Mouse (Mus musculus) heart, embryonic 12.5 days (tissue): ENCODE data around the gene Stub1. TPM values are rescaled to one million over a fixed set of nuclear protein-coding genes. Genes with fewer than 3 reads are reported as not detected.

Experiments used
- ATAC-seq: fragments of 200-750 bp; cut with Nextera tagmentation; 2 replicates; pipeline ENCODE4 v1.8.0; 2017; ENCODE audit warnings: moderate TSS enrichment, moderate library complexity; ENCODE audit not compliant: insufficient number of reproducible peaks, low FRiP score
- H3K27ac ChIP-seq: fragments of 300-500 bp; sonication (generic); 2 replicates; pipeline ENCODE4 v1.5.1; 2016; ENCODE audit warnings: mild to moderate bottlenecking, moderate library complexity; ENCODE audit not compliant: poor library complexity, severe bottlenecking
- H3K27me3 ChIP-seq: fragments of 300-500 bp; sonication (generic); replicated peaks from 2 replicates; pipeline ENCODE4 v1.6.1; 2016; ENCODE audit warnings: mild to moderate bottlenecking, moderate library complexity
- H3K36me3 ChIP-seq: fragments of 300-500 bp; sonication (generic); 2 replicates; pipeline ENCODE4 v1.6.1; 2016; ENCODE audit warnings: mild to moderate bottlenecking, moderate library complexity
- H3K4me1 ChIP-seq: fragments of 300-500 bp; sonication (generic); replicated peaks from 2 replicates; pipeline ENCODE4 v1.6.1; 2016; ENCODE audit warnings: mild to moderate bottlenecking
- H3K4me2 ChIP-seq: fragments of 300-500 bp; sonication (generic); 2 replicates; pipeline ENCODE4 v1.6.1; 2016; ENCODE audit warnings: mild to moderate bottlenecking, moderate library complexity
- H3K4me3 ChIP-seq: fragments of 300-500 bp; sonication (generic); 2 replicates; pipeline ENCODE4 v1.5.1; 2016; ENCODE audit warnings: mild to moderate bottlenecking
- H3K9ac ChIP-seq: fragments of 300-500 bp; sonication (generic); 2 replicates; pipeline ENCODE4 v1.6.1; 2016; ENCODE audit warnings: mild to moderate bottlenecking, moderate library complexity
- H3K9me3 ChIP-seq: fragments of 300-500 bp; sonication (generic); replicated peaks from 2 replicates; pipeline ENCODE4 v1.6.1; 2016; ENCODE audit warnings: mild to moderate bottlenecking, moderate library complexity
- WGBS: fragments of 180-500 bp; shearing (Covaris S2); methylation state at CpG from one replicate; pipeline ENCODE4 v1.1.7; 2016; 5-methylcytosine and 5-hydroxymethylcytosine counted together
- polyA plus RNA-seq: library from polyadenylated mRNA; unstranded; fragments of >200 nt; fragmentation: Nextera tagmentation; extraction: Ambion mirVana; gene quantifications from 2 replicates; pipeline ENCODE4 v1.2.1, GENCODE M21; 2016

The Stub1 gene
- 271 and 272 TPM in 2 replicates for polyA plus RNA-seq

GRCm38 (mm10) chr17:25833291-25833663 is at the start of gene Stub1:
Stub1 (minus strand) TSS chr17:25833404.
- Histone ChIP-seq H3K4me2 (peak within 1 kb of the TSS; percentile 94), H3K27ac (peak within 1 kb of the TSS; percentile 98), H3K4me3 (peak within 1 kb of the TSS; percentile 71), H3K9me3 (no peaks in the 10 kb centered on the region), H3K36me3 (peaks cover 43% of the 10 kb centered on the region), H3K27me3 (no peaks in the 10 kb centered on the region), H3K9ac (peak within 1 kb of the TSS; percentile 92), H3K4me1 (peaks cover 78% of the 10 kb centered on the region)
- peak; percentile 83 for ATAC-seq
- under 1% methylated on average over 24 of the region's 24 CpGs for WGBS

- Histone ChIP-seq H3K27me3 (no peaks in the 10 kb centered on the region), H3K4me2 (no peak overlapping the region), H3K4me1 (peaks cover 28% of the 10 kb centered on the region), H3K36me3 (peaks cover 58% of the 10 kb centered on the region), H3K27ac (peak overlapping the region; percentile 10; the same call in 1 of the 2 replicates), H3K9me3 (no peaks in the 10 kb centered on the region), H3K4me3 (no peak overlapping the region), H3K9ac (no peak overlapping the region)
- WGBS: 33% methylated on average over 5 of the region's 5 CpGs
- ATAC-seq: no peak
Observed at GRCm38 (mm10) chr17:25882306-25882705, 49.1 kb upstream of the Stub1 start.

- no peak overlapping the region for H3K9ac ChIP-seq
- H3K4me3 ChIP-seq: no peak overlapping the region
- H3K27ac ChIP-seq: peak overlapping the region; percentile 22; the same call in 1 of the 2 replicates
- H3K4me1 ChIP-seq: peaks cover 33% of the 10 kb centered on the region
- H3K27me3 ChIP-seq: no peaks in the 10 kb centered on the region
- 53% methylated on average over 4 of the region's 4 CpGs for whole genome bisulfite sequencing
- no peak overlapping the region for H3K4me2 ChIP-seq
- H3K9me3 ChIP-seq: no peaks in the 10 kb centered on the region
- no peak for ATAC-seq
- H3K36me3 ChIP-seq: peaks cover 53% of the 10 kb centered on the region
Observed at GRCm38 (mm10) chr17:25881691-25882090, 48.5 kb upstream of the Stub1 start.

- no peak for ATAC-seq
- Histone ChIP-seq H3K4me3 (no peak overlapping the region), H3K9ac (no peak overlapping the region), H3K27ac (peak overlapping the region; percentile 22; the same call in 1 of the 2 replicates), H3K4me2 (no peak overlapping the region), H3K36me3 (peaks cover 53% of the 10 kb centered on the region), H3K4me1 (peaks cover 39% of the 10 kb centered on the region), H3K9me3 (no peaks in the 10 kb centered on the region), H3K27me3 (no peaks in the 10 kb centered on the region)
- WGBS: 22% methylated on average over 5 of the region's 5 CpGs
Observed at GRCm38 (mm10) chr17:25880913-25881641, 47.9 kb upstream of the Stub1 start.

GRCm38 (mm10) chr17:25880196-25880910 is 47.1 kb upstream of the Stub1 start, which contains the start of gene Wfikkn1:
Wfikkn1 (minus strand) TSS chr17:25880858.
- peaks cover 53% of the 10 kb centered on the region for H3K36me3 ChIP-seq

GRCm38 (mm10) chr17:25879750-25880149 is 46.5 kb upstream of the Stub1 start:
- 86% methylated on average over 8 of the region's 8 CpGs for WGBS
- ATAC-seq: no peak
- no peak overlapping the region for H3K4me3 ChIP-seq
- H3K9ac ChIP-seq: no peak overlapping the region; the same call in 1 of the 2 replicates
- peaks cover 43% of the 10 kb centered on the region for H3K4me1 ChIP-seq
- no peak overlapping the region for H3K27ac ChIP-seq
- H3K27me3 ChIP-seq: no peaks in the 10 kb centered on the region
- no peak overlapping the region for H3K4me2 ChIP-seq
- peaks cover 49% of the 10 kb centered on the region for H3K36me3 ChIP-seq
- H3K9me3 ChIP-seq: no peaks in the 10 kb centered on the region

More at GRCm38 (mm10) chr17:25880196-25880910, 47.1 kb upstream of the Stub1 start, which contains the start of gene Wfikkn1:
- WGBS: 52% methylated on average over 5 of the region's 5 CpGs
- Histone ChIP-seq H3K4me2 (no peak within 1 kb of the TSS), H3K27me3 (no peaks in the 10 kb centered on the region), H3K4me1 (peaks cover 43% of the 10 kb centered on the region), H3K27ac (peak within 1 kb of the TSS; percentile 22; the same call in 1 of the 2 replicates), H3K4me3 (no peak within 1 kb of the TSS), H3K9me3 (no peaks in the 10 kb centered on the region), H3K9ac (no peak within 1 kb of the TSS; the same call in 1 of the 2 replicates)
- no peak for ATAC-seq

- Histone ChIP-seq H3K36me3 (peaks cover 45% of the 10 kb centered on the region), H3K4me3 (no peak overlapping the region), H3K9me3 (no peaks in the 10 kb centered on the region), H3K9ac (no peak overlapping the region), H3K27me3 (no peaks in the 10 kb centered on the region), H3K4me1 (peaks cover 45% of the 10 kb centered on the region), H3K27ac (no peak overlapping the region), H3K4me2 (no peak overlapping the region)
- no peak for ATAC-seq
- 66% methylated on average over 4 of the region's 4 CpGs for WGBS
Observed at GRCm38 (mm10) chr17:25879261-25879660, 46.1 kb upstream of the Stub1 start.

- no peak for ATAC-seq
- WGBS: 93% methylated on average over 19 of the region's 19 CpGs
Observed at GRCm38 (mm10) chr17:25878611-25879180, 45.5 kb upstream of the Stub1 start.

GRCm38 (mm10) chr17:25877741-25878610 is 44.8 kb upstream of the Stub1 start:
- no peak overlapping the region for H3K4me2 ChIP-seq
- WGBS: 90% methylated on average over 32 of the region's 32 CpGs
- no peaks in the 10 kb centered on the region for H3K9me3 ChIP-seq

More at GRCm38 (mm10) chr17:25878611-25879180, 45.5 kb upstream of the Stub1 start:
- no peaks in the 10 kb centered on the region for H3K9me3 ChIP-seq
- H3K27ac ChIP-seq: no peak overlapping the region
- no peak overlapping the region for H3K9ac ChIP-seq
- peaks cover 39% of the 10 kb centered on the region for H3K36me3 ChIP-seq
- peaks cover 51% of the 10 kb centered on the region for H3K4me1 ChIP-seq
- no peak overlapping the region for H3K4me2 ChIP-seq
- no peaks in the 10 kb centered on the region for H3K27me3 ChIP-seq
- no peak overlapping the region for H3K4me3 ChIP-seq

GRCm38 (mm10) chr17:25877025-25877424 is 43.8 kb upstream of the Stub1 start:
- ATAC-seq: no peak
- H3K4me2 ChIP-seq: no peak overlapping the region
- no peak overlapping the region for H3K9ac ChIP-seq
- WGBS: 73% methylated on average over 3 of the region's 3 CpGs
- H3K4me1 ChIP-seq: peaks cover 44% of the 10 kb centered on the region
- no peaks in the 10 kb centered on the region for H3K9me3 ChIP-seq
- peaks cover 23% of the 10 kb centered on the region for H3K36me3 ChIP-seq
- no peaks in the 10 kb centered on the region for H3K27me3 ChIP-seq
- H3K27ac ChIP-seq: no peak overlapping the region
- H3K4me3 ChIP-seq: no peak overlapping the region

More at GRCm38 (mm10) chr17:25877741-25878610, 44.8 kb upstream of the Stub1 start:
- peaks cover 51% of the 10 kb centered on the region for H3K4me1 ChIP-seq
- peaks cover 32% of the 10 kb centered on the region for H3K36me3 ChIP-seq
- no peak overlapping the region for H3K4me3 ChIP-seq
- ATAC-seq: no peak
- no peaks in the 10 kb centered on the region for H3K27me3 ChIP-seq
- H3K9ac ChIP-seq: no peak overlapping the region
- H3K27ac ChIP-seq: no peak overlapping the region
